Mouse (Mus musculus) kidney, postnatal 14 days (tissue): ENCODE data around the gene Trem3.

Source experiments
- DNase-seq: peaks from one replicate; pipeline ENCODE4 v3.0.0; 2022; ENCODE audit warnings: mixed read lengths

The Trem3 gene

DNA sequence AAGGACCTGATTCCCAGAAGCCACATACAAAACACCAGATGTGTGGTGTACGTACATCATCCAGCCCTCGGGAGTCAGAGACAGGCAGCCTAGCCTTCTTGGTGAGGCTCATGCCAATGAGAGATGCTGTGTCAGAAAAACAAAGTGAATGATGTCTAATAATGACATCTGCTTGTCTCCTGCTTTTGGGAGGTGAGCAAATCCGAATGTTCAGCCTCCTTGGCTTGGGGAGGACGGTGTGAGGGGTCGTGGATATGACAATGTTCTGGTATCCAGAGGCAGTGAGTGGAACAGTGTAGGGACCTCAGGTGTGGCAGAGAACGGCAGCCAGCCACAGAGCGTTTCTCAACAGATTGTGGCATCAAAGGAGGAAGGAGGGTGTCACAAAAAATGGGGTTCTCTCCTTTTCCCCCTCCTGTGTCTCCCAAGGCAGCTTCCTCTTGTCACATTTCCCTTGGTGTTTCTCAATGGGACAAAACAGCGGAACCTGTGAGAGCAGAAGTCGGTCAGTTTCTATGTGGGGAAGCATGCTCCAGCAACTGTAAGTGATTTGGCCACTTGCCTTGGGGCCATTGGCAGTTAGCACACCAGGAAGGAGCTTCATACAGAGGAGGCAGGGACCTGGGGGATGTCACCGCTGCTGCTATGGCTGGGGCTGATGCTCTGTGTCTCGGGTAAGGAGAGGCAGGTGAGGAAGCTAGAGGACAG is at the start of gene Trem3:
Gene Trem3 (plus strand): TSS at position 557 of the 708 bp plus-strand sequence.
- no peak for DNase-seq

GRCm38 (mm10) chr17:48203086-48203485 is 44.5 kb upstream of the Trem3 start:
- no peak for DNase-seq

DNA sequence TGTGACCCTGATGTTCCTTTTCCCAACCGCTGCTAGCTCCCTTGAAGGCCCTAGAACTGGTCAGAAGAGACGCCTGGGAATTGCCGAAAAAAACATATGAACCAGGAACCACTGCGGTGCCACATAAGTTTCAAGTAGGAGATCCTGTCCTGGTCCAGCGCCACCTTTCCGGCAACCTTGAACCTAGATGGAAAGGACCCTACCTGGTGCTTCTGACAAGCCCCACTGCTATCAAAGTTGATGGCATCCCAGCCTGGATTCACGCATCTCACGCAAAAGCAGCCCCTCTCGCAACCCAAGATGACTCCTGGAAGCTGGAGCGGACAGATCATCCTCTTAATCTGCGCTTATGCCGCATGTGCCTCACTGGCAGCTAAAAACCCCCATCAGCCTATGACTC is 35.0 kb upstream of the Trem3 start:
- DNase-seq, result no peak

- no peak for DNase-seq
These were observed 34.1 kb upstream of the Trem3 start for GRCm38 (mm10) chr17:48213511-48213910.

DNA sequence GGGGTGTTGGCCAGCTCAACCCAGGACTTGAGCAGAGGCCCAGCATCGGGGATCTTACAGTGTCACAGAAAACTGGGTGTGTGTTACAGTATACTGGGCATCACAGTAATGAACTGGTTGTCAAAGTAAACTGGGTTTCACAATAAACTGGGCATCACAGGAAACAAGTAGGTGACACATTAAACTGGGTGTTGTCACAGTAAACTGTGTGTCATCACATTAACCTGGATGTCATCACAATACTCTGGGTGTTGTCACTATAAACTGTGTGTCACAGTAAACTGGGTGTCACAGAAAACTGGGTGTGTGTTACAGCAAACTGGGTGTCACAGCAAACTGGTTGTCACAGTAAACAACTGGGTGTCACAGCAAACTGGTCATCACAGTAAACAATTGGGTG is 32.1 kb upstream of the Trem3 start:
- DNase-seq, result no peak

GRCm38 (mm10) chr17:48230680-48231079 is 16.9 kb upstream of the Trem3 start:
- DNase-seq, result no peak

GRCm38 (mm10) chr17:48232518-48232917 is 15.1 kb upstream of the Trem3 start, which contains the start of gene Trem1:
TSS of gene Trem1 (plus strand) at chr17:48232768.
- DNase-seq, result no peak

- no peak for DNase-seq
These were observed 13.8 kb upstream of the Trem3 start for GRCm38 (mm10) chr17:48233789-48234188.

DNA sequence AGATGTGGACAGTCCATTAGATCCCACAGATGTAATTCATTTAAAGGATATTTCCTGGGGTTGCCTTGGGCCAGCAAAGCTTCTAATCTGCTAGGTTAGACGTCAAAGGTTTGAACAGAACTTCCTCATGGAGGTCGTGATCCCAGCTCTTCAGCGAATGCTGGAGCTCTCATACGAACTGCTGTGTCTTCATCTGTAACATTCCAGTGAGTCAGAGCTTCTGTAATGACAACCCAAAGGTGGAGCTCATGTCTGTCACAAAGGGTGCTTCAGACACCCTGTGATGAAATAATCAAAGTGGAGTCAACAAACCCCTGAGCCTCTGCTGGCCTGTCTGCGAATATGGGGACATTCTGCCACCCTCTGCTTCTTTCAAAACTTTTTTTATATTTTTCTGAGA is 13.0 kb upstream of the Trem3 start:
- no peak for DNase-seq

- no peak for DNase-seq
These were observed 11.7 kb upstream of the Trem3 start for GRCm38 (mm10) chr17:48235773-48236370.

DNA sequence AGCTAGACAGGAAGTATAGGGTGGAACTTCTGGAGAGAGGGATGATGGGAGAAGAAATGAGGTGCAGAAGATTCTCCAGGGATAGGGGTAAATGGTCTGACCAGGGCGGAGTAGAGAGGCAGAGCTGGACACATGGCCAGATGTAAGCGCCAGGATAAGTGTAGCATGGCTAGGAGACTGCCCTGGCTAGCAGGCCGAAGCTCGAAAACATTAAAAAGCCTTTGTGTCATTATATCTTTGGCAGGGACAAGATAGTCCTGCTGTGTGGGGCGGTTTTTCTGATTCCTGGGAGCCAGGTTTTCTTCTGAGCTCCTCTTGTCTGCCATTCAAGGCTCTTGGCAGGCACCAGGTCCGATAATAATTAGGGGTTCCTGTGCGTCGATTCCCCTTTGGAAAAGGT is 10.0 kb upstream of the Trem3 start:
- no peak for DNase-seq

GRCm38 (mm10) chr17:48249039-48249438 is 1.5 kb downstream of the Trem3 start:
- DNase-seq, result no peak

- DNase-seq, result no peak
These were observed 1.9 kb downstream of the Trem3 start for GRCm38 (mm10) chr17:48249501-48249900.

- DNase-seq, result no peak
These were observed 3.1 kb downstream of the Trem3 start for GRCm38 (mm10) chr17:48250631-48251030.

GRCm38 (mm10) chr17:48256575-48256974 is 9.0 kb downstream of the Trem3 start:
- no peak for DNase-seq

DNA sequence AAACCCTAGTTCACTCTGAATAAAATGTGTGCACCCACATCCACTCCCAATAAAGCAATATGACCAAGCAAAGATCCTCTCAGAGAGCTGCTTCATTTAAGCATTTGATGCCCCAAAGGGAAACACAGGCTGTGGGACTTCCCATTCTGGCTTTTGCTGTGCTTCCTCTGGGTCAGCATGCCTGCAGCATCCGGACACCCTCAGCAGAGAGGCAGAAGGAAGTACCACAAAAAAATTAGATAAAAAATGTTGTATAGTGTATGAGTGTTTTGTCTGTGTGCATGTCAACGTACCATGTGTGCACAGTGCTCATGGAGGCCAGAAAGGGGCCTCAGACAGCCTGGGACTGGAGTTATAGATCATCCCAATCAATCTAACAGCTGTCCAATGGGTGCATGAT is 14.3 kb downstream of the Trem3 start:
- DNase-seq, result no peak

GRCm38 (mm10) chr17:48263741-48264362 is 16.3 kb downstream of the Trem3 start, which contains the start of gene Treml4:
TSS of gene Treml4 (plus strand) at chr17:48264295.
- no peak for DNase-seq

DNA sequence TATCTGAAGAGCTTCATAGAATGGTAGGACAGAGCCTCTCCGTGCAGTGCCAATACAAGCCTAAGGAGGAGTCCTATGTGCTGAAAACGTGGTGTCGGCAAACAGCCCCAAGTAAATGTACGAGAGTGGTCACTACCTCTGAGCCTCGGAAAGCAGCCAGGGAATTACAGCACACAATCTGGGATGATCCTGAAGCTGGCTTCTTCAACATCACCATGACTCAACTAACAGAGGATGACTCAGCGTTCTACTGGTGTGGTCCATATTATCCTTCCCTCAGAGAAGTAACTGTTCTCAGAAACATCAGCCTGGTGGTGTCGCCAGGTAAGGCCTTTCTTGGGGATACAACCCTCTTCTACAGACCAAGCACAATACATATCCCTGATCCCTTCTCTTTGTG is 17.1 kb downstream of the Trem3 start:
- DNase-seq, result no peak

DNA sequence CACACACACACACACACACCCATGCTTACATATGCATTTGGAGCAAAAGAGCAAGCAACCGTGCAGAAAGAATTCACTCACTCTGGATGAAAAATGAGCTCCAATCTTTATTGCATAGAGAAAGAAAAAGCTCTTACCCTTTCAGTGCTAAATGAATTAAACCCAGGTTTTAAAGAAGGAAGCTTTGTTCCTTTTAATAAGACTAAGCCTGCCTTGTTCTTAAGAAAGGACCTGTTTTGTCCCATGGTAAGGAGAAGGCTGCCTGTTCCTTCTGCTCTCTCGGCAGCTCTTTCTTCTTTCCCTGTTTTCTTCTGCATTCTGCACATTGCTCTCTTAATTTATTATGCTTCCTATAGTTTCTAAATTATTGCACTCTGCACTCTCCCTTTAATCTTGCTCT is 18.6 kb downstream of the Trem3 start:
- DNase-seq, result no peak

DNA sequence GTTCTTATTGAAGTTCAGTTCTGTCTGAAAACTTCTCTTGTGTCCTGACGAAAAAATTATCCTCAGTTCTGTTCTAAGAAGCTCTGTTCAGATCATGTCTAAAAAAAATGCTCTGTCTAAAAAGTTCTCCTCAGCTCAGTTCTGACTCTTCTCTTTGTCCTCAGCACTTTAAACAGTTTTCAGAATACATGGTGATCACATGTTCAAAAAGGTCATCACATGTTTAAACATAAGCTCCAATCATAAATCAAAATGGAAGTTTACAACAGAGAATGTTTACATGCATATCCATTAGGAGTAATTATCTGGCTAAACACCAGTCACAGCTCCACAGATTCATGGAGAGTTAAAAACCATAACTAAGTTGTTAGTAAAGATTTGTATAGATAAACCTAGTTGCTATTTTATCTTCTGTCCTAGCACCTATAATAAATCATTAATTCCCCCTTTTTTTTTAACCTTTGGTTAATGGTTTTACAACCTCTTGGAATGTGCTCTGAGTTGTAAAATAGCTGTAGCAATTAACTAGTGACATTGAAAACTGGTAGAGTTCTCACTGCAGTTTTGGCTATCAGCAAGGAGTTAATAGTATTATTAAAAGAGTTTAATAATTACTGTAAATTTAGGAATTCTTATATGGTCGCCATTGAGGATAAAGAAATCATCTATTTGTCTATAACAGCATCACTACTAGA is 19.2 kb downstream of the Trem3 start:
- no peak for DNase-seq

GRCm38 (mm10) chr17:48267591-48267990 is 20.0 kb downstream of the Trem3 start:
- no peak for DNase-seq

DNA sequence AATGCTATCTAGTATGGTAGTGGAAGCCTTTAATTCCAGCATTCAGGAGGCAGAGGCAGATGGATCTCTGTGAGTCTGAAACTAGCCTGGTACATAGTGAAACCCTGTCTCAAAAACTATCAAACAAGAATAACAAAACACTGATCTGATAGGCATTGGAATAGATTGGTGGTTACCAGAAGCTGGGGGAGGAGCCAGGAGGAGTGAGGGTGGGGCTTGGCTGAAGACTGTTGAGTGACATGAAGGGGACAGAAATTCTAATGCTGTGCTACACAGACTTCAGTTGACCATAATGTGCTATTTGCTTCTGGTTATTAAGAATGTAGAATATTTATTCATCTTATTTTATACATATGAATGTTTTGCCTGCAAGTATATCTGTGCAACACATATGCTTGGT is 20.7 kb downstream of the Trem3 start:
- DNase-seq, result no peak

GRCm38 (mm10) chr17:48269833-48270232 is 22.3 kb downstream of the Trem3 start:
- DNase-seq, result no peak

- no peak for DNase-seq
These were observed 24.6 kb downstream of the Trem3 start for GRCm38 (mm10) chr17:48272158-48272557.
